Mouse (Mus musculus) cerebellum, postnatal 36 days (tissue): ENCODE measurements around the gene Rph3a.
A peak's percentile ranks its signal among the peaks of the same experiment; 100 is the strongest.

ENCODE experiments used
- DNase-seq, 2 experiments: peaks; one replicate each; pipeline ENCODE4 v3.0.0; 2021 to 2022; ENCODE audit warnings: mixed read lengths in 2 of 2

Rph3a gene

DNA sequence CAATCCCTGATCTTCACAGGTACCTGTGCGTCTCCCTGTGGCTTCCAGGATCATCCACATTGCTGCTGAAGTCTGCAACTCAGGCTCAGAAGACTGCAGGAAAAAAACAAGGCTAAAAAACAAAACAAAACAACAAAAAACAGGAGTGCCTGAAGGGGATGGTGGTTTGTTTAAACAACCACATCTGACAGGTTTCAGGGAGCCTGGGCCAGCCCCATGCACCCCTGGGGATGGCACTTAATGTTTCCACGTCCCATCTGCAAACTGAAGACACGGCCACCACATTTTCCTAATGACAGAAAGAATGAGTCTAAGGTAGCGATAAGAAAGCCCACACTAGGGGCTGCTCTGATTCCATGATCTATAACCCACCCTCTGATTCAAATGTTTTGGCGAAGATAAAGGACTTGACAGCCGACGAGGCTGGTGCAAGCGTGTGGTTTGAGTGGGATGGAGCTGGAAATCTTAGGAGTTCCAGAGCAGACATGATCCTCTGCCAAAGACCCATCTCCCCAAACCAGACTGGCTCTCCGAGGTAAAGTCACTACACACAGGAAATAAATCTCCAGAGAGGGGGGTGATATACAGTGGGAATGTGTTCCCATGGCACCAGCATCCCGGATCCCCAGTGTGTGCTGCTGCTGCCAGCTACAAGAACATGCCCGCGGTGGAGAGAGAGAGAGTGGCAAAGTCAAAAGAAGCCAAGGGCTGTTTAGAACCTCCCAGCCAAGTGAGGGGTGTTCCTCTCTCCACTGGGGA is at the start of gene Rph3a:
Gene Rph3a, minus strand, starts transcription at position 282 of the 759 bp plus-strand sequence.
- no peak for DNase-seq

DNA sequence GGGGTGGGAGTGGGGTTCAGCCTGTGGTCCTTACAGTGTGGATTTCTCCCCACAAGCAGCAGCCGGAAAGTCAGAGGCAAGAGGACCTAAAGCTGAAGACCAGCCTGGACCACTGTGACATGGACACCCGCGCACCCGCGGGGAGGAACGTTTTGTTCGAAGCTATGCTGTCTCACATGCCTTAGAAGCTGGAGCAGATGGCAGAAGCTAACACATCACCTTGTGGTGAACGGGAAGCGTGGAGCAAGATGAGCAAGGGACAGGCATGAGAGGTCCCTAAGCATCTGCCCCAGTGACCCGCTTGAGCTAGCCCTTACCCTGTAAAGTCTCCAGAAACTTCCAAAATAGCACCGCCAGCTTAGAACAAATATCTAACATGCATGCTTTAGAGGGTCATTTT is 48.4 kb upstream of the Rph3a start:
- no peak for DNase-seq

DNA sequence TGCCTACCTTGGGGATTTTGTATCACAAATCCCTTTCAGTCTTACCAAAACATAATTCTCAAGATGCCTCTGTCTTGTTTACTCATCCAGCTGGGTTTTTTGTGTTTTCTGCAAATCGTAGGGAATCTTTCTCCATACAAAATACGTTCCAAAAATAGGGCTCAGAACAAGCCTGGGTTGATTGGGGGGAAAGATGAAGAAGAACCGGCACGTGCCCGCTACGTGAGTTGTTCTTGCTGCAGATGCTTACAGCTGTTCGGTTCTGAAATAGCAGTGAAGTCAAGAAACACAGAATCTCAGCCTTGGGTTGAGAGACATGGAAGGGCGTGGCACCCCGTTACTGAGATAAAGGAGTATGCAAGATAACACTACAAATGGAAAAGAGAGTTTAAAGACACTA is 44.0 kb upstream of the Rph3a start:
- DNase-seq = no peak

DNA sequence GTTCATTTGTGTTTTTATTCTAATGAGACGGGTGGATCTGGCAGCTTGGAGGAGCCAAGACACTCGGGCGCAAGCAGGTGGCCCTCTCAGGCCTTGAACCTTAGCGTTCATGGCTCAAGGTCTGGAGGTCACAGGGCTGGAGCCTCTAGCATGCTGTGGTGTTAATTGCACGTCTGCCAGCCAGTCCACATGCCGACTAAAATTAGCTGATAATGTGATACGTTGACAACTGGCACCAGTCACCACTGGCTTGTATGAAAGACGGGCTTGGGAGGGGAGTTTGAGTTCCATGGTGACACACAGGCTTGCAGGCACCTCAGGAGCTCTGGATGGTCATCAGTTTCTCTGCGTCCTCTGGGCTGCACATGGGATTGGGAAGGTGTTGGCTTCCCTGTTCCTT is 31.9 kb upstream of the Rph3a start:
- no peak for DNase-seq

DNA sequence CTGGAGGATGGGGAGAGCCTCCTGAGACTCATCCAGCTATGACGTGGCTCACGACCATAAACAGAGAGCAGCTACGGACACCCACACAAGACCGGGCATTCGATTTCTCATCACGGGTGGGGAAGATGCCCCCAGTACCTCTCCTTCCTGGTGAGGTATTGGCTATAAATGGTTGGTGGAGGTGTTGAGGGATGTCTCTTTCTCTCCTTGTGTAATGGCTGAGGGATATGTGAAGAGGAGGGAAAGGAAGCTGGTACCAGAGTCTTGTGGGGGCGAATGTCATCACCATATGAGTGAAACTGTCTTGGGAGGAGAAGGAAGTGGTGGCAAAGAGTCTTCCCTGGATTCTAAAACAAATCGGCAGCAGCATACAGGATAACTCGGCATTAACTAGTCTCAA is 29.6 kb upstream of the Rph3a start:
- no peak for DNase-seq

DNA sequence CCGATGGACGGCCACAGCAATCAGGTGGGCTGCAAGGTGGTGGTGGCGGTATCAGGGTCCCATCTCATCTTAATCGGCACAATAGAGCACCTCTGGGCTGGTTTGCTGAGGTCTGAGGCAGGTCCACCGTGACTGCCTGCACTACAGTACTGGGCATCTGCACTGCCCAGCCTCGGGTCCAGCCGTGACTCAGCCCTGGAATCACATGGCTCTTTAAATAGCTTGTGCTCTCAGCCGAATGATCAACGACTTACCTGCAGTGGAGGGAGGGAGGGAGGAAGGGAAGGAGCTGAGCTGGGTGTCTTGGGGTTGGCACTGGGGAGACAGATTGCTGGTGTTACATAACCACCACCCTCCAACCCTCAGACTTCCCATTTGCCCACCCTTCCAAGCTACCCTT is 20.3 kb upstream of the Rph3a start:
- DNase-seq = peak in 1 of 2 experiments; percentile 17

DNA sequence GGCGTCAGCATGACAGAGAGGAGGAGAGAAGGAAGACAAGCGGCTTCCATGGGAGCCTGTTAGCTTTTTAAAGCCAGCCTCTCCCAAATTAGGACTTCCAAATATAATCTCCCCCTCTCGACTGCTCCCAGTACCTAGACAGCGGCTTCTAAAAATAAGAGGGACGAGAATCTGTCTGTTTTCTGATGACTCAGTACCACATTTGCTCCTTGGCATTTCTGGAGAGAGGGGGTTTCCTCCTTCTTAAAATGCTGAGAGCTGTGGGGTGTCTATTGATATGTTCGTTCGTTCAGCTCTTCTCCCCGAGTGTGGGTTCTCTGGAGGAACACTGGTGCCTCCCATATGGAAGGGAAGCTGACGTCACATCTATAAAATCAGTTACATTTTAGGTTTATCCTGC is 9.6 kb upstream of the Rph3a start:
- no peak for DNase-seq

DNA sequence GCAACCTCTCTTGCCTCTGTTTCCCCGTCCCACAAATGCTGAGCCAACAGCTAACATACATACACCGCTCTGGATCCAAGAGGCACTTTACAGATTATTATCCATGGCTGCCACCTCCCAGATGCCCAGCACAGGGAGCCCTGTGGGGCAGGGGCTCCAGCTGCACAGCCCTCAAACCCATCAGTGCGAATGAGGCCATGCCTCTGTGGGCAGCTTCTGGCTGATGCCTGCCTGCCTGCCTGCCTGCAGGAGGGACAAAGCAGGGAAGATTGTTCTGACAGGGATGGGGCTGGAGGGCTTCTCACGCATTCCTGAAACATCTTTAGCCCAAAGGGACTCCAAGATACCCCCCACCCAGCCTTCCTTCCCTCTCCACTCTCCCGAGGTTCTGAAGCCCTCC is 7.8 kb upstream of the Rph3a start:
- no peak for DNase-seq

DNA sequence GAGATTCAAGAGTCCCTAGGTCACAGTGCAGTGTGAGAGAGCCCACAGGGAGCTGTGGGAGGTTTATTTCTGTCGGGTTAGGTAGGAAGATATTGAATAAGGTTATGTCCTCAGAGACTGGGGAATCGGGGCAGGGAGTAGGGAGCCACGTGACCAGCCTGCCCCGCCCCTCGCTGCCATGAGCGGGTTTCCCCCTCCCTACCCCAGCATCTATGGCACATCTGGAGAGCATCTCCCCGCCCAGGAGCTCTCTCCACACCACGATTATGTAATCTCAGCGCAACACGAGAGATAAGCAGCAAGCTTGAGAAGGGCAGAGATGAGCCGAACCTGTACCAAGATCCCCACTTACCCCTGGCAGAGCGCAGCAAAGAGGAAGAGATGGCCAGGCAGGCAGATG is 6.5 kb upstream of the Rph3a start:
- no peak for DNase-seq

DNA sequence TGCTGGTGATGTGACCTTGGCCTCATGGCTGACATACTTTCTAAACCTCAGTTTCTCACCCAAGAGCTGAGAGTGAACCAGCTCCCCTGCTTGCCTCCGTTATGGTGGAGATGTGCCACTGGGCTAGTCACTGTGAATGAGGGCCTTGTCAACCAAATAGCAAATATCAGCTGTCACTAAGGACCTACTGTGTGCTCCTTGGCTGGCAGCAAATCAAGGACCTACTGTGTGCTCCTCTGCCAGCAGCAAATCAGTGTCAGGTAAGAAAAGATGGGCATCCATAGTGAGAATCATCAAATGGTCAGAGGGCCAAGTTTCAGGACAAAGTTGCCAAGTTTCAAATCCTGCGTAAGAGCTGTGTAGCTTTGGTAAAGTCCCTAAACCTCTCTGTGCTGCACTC is 4.6 kb upstream of the Rph3a start:
- no peak for DNase-seq

DNA sequence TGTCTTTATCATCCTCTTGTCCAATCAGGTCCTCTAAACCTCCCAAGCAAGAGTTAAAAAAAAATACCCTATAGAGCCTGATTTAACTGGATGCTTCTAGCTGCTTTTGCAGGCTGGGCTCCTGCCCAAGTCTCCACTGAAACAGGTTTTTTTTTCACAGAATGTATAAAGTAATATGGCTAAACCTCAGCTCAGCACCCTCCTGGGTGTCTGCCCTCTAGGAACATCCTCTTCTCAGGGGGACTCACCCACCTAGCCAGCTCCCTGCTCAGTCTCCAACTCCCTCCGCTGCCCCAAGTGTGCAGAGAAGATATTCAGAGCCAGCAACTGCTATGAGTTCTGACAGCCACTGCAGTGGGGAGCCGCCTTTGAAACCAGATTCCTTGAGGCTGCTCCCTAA is 2.1 kb upstream of the Rph3a start:
- no peak for DNase-seq

DNA sequence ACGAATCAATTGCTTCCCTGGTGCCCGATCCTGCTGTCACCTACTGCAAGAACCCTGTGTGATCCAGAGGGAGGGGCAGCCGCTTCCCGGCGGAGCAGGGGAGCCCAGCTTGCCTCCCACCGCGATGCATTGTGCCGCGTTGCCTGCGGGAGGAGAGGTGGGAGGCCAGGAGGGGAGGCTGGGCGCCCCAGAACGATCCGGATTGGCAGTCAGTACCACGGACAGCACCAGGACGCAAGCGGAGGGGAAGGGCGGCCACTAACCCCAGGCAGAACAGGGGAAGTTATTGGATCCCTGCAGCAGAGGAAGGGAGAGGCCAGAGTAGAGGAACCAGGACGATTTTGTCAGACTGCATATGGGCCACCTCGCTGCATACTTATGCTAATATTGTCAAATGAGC is 486 bp downstream of the Rph3a start:
- peak; percentile 77 to 78 for DNase-seq

DNA sequence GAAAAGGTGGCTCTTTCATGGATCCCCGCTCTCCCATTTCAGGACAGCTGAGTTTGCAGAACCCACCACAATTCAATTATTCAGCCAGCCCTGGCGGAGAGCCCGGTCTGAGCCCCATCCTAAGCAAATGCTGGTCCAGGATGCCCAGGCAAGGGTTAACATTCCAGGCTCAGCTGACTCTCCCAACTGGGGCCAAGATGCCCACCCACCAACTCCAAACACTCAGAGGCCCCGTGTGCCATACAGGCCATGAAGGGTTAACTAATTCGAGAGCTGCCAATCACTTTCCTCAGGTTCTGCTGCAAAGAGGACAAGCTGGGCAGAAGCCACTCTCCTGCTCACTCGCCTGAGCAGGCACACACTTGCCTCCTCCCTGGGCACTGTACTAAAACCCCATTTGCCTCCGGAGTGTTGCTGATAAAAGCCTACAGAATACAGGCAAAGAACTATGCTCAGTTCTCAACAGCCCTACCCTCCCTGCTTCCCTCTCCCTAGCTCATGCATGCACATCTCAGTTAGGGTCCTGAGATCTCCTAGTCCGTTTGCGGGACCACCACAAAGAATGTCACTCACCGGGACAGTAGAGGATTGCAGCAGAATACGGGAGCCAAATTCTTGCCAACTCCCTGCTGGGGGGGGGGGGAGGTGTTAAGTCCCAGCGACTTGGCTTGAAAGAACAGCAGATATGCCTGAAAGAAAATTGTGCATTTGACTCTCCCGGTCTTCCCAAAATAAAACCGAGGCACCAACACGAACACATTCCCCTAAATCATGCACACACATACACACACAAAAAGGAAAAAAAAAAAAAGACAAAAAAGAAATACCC is 1.3 kb downstream of the Rph3a start:
- DNase-seq = peak; percentile 58 to 68

DNA sequence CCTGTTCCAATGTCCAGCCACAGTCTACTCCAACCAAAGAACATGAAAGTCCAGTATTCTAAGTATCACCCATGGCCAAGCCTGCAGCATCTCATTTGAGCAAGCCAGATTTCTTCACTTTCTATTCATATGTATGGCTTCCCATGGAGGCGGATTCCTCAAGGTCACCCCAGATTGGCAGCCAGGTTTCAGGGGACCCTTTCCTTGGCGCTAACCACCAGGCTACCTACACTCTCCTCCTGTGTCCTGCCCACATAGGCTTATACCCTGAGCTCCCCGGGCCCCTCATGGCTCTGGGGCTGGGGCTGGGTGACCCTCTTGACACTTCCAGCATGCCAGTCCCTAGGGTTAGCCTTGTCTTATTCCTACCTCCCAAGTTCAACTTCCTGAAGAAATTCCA is 2.3 kb downstream of the Rph3a start:
- DNase-seq = no peak

DNA sequence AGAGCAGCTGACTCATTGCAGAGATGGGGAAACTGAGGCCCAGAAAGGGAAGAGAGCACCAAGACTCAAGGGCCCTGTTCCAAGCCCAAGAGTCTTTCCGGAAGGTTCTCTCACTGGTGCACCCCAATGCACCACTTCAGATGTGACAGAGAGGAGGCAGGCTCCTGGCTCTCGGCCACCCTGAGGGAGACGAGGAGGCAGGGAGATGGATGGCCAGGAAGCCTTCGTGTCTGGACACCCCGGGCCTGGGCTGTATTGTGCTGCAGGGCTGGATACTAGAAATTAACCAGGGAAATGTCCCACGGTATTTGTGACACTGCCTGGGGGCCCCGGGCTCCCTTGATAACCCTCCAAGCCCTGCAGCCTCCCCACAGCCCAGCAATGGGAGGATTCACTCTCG is 2.8 kb downstream of the Rph3a start:
- peak; percentile 58 to 62 for DNase-seq

DNA sequence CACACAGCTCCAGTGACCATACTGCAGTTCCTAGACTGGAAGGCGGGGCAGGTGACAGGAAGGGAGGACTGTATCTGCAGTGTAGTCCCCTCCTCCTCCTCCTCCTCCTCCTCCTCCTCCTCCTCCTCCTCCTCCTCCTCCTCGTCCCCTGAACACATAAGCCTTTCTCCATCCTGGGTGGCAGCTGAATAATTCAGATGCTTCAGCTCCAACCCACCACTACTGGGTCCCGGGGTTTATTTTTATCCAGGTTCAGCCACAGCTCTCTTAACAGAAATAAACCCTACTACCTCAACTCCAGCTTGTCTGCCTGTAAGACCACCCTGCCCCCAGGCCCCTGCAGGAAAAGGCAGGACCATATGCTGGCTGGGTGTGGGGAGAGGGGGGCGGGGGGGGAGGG is 3.7 kb downstream of the Rph3a start:
- DNase-seq = no peak

DNA sequence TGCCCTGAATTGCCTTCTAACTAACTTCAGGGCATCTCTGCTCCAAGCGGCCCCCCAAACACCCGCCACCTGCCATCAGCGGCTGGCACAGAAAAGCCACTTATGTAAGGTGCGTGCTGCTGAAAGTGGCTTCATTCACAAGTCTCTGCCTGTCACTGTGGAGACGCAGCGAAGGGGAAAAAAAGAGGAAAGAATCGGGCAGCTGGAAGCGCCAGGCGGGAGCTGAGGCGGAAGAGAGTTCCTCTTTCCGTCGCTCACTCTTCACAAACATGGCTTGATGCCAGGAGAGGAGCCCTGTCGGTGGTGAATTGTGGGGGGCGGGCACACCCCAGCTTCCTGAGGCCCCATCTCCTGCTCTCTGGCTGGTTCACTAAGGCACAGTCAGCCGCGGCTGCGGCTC is 6.1 kb downstream of the Rph3a start:
- DNase-seq = peak; percentile 68 to 76

DNA sequence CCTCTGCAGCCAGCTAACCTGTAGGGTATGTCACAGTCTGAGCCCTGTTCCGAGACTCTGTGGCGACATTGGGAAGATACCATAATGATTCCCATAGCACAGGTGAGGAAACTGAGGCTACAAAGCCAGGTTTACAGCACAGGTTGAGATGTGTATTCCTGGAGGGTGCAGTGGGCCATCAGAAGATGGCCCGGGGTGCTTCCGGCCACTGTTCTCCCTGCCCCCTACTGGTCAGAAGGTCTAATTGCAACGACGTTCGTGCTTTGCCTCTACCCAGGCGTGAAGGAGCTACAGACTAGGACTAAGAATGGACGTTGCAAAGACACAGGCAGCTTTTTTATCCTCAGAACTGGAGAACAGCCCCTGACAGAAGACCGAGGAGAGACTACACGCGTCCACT is 10.3 kb downstream of the Rph3a start:
- peak in 1 of 2 experiments; percentile 37 for DNase-seq

DNA sequence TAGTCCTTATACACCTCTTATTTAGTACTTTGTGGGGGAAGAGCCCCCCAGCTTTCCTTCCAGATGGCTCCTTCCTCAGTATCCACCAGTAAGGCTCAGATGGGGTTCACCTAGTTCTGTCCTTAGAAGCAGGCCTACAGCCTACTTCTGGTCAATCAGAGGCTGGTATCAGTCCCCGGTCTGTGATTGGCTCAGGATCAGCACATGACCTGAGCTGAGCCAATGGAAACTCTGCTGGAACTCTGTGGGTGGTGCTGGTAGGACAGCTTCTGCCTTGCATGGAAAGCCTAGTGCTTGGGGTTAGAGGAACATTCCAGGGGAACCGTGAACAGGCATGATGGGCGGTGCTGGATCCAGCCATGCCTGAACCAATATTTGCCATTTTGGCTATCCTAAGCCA is 21.5 kb downstream of the Rph3a start:
- DNase-seq = no peak

DNA sequence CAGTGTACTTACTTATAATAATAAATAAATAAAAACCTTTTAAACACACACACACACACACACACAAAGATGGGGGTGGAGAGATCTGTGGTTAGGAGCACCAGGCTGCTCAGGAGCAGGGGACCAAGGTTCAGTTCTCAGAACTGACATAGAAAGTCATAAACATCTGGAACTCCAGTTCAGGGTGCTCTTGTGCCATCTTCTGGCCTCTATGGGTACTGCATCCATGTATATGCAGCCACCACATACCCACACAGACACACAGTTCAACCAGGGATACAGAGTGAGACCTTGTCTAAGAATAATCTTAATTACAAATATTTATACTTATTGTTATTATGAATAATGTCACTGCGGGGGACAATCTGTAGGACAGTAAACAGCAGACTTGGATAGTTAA is 26.9 kb downstream of the Rph3a start:
- no peak for DNase-seq

DNA sequence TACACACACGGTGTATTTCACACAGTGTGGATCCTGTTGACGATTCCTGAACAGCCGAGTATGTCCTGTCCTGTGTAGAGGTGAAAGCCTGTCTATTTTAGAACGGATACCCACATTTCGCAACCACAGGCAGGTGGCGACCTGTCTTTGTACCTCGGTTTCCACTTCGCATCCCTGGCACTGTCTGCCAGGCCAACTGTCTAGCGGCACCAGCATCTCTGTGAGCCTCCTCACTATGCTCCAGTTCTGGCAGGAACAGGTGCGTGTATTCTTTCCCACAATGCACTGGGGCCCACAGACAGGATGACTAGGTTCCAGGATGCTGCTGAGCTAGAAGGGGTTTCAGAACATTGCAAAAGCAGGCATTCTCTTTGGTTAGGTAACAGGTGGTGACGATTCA is 28.7 kb downstream of the Rph3a start:
- peak; percentile 39 to 48 for DNase-seq

DNA sequence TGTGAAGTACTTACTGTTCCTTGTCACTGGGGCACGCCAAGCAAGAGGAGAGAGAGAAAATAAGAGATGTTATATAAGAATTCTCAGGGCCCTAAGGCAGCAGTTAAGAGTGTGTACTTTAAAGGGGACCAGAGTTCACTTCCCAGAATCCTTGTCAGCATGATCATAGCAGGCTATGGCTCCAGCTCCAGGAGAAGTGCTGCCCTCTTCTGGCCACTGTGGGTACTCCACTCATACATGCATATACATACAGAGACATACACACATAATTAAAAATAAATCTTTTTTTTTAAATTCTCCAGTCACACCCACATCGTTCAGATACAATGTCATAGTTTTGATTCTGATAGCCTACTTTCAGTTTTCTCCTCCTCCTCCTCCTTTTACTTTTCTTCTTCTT is 29.8 kb downstream of the Rph3a start:
- DNase-seq = no peak

DNA sequence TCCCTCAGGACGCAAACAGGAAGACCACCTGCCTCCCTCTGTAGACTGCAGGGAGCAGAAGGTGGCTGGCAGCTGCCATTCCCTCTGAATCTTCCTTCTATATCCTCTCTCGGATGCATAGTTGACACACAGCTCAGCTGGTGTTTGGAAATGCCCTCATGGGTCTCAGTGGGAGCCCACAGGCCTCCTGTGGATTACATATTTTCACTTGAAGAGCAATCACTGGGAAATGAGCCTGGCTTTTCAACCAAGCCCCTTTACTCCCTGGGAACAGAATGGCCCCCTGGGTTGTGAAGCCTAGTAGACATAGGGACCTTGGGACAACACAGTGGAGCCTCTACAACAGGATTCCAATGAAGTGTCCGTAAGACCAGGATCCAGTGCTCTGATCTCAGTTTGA is 33.8 kb downstream of the Rph3a start:
- DNase-seq = no peak

DNA sequence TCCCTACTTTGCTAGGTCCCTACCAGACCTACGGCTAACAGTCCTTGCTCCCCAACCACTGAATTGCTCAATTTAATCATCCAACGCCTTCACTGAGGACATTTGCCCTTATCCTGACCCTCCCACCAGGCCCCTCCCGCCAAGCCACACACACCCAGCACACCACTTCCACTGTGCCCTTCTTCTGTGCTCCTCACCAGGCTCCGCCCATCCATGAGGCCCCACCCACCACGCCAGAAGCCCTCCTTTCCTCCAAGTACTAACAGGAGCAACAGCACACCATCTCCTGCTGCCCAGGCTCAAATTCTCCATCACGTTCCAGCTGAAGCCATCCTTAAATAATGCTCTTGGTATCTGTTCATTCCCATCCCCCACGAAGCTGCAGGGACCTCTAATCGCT is 35.4 kb downstream of the Rph3a start:
- DNase-seq = no peak
